In the genomic region with DNA sequence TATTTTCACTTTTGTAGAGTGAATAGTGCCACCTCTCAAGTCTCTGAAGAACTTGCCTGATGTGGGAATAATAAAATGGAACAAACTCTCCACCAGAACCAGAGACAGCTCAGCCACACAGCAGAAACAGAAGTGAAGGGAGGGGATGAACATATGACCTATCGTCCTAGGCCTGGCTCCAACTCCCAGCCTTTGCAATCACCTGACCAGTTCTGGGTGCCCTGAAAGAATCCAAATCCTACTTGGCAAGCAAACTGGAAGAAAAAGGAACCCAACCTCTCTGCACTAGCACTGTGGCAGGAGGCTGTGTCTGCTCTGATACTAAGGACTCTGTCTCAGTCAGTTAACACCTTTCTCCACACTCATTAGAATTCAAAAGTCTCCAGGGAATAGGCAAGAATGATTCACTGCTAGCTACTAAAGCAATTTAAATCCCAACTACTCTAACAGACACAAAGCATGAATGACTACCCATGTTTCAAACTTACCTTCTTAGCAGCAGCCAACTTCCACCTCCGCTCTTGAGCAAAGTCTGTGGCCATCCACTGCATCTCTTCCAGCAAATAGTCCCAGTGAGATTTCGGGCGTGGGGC, we compare ENCODE assay signal across 17 mouse cellular contexts.
"Had no signal": no experiment of that assay in that cellular context is flagged by ENCODE, and none has a peak within 500 bp of the region (broad histone marks: within the 10 kb centered on the region; RNA-seq: fewer than 3 reads in every experiment).

No protein-coding gene starts in this region.

- H3K4me1 ChIP-seq: limb, embryonic 12.5 days; limb, embryonic 15.5 days; liver, embryonic 12.5 days; liver, embryonic 15.5 days had no signal

- H3K9ac ChIP-seq: limb, embryonic 12.5 days; limb, embryonic 15.5 days; liver, embryonic 12.5 days; liver, embryonic 15.5 days had no signal

- ATAC-seq: liver, embryonic 12.5 days had no signal

- H3K27ac ChIP-seq: kidney, postnatal 0 days; limb, embryonic 12.5 days; limb, embryonic 15.5 days; liver, embryonic 12.5 days; liver, embryonic 15.5 days; stomach, postnatal 0 days had no signal

- H3K9me3 ChIP-seq: limb, embryonic 12.5 days; limb, embryonic 15.5 days; liver, embryonic 12.5 days; liver, embryonic 15.5 days had no signal

- H3K27me3 ChIP-seq: limb, embryonic 12.5 days; limb, embryonic 15.5 days; liver, embryonic 12.5 days; liver, embryonic 15.5 days had no signal

- H3K4me3 ChIP-seq: limb, embryonic 12.5 days; limb, embryonic 15.5 days; liver, embryonic 12.5 days; liver, embryonic 15.5 days had no signal

- DNase-seq: kidney, postnatal 25 days; left cerebral cortex, postnatal 4 days; lung, adult 2 months; lung, postnatal 14 days; lung, postnatal 4 days; midbrain, embryonic 14.5 days; right cerebral cortex, adult 18-20 months; right cerebral cortex, postnatal 14 days; right cerebral cortex, postnatal 4 days; thymus, postnatal 25 days had no signal

- H3K4me2 ChIP-seq: limb, embryonic 12.5 days; limb, embryonic 15.5 days; liver, embryonic 12.5 days; liver, embryonic 15.5 days; midbrain, embryonic 11.5 days had no signal
